In the genomic region with DNA sequence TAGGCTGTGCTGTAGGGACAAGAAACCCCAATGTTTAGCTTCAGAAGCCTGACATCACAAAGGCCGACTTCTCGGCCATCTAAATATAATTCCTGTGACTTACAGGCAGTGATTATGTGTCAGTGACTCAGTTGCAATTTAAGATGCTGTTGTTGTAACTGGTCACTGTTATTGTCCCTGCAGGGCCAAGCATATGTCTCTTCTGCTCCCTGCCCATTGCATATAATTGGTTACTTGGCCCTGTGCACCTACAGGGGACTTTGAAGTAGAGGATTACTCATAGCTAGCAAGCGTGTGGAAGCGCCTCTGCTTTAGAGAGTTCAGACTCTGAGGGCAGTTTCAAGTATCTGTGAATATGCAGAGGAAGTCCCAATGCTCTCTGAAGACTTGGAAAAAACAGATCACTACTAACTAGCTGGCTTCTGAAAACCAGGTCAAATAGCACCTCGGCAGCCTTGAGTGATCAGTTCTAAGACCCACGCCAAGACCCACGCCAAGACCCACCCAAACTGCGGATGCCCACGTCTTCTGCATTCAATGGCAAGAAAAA, we compare ENCODE assay signal across 17 mouse cellular contexts. TPM values are rescaled to one million over a fixed set of nuclear protein-coding genes. Genes with fewer than 3 reads are reported as not detected.
"Had no signal": no experiment of that assay in that cellular context is flagged by ENCODE, and none has a peak within 500 bp of the region (broad histone marks: within the 10 kb centered on the region; RNA-seq: fewer than 3 reads in every experiment).

No protein-coding gene starts in this region.

- H3K27me3 ChIP-seq: limb, embryonic 12.5 days; liver, embryonic 15.5 days; megakaryocyte, embryonic 14.5 days; midbrain, embryonic 15.5 days; neural tube, embryonic 15.5 days had no signal

- H3K9me3 ChIP-seq: limb, embryonic 12.5 days; liver, embryonic 15.5 days; midbrain, embryonic 15.5 days; neural tube, embryonic 15.5 days had no signal

- ATAC-seq: midbrain, embryonic 15.5 days had no signal

- H3K36me3 ChIP-seq: liver, embryonic 15.5 days; midbrain, embryonic 15.5 days; neural tube, embryonic 15.5 days had no signal

- H3K9ac ChIP-seq: limb, embryonic 12.5 days; liver, embryonic 15.5 days; midbrain, embryonic 15.5 days; neural tube, embryonic 15.5 days had no signal

- DNase-seq: kidney, adult 11 months; kidney, postnatal 14 days; layer of hippocampus, postnatal 36 days; lung, adult 2 months; lung, postnatal 10 days; right cerebral cortex, adult 18-20 months; right cerebral cortex, postnatal 25 days; thymus, postnatal 14 days had no signal

- H3K27ac ChIP-seq: limb, embryonic 12.5 days; liver, embryonic 15.5 days; midbrain, embryonic 15.5 days; neural tube, embryonic 15.5 days; stomach, postnatal 0 days had no signal

- H3K4me1 ChIP-seq: midbrain, embryonic 15.5 days; neural tube, embryonic 15.5 days had no signal

- H3K4me3 ChIP-seq: limb, embryonic 12.5 days; liver, embryonic 15.5 days; megakaryocyte, embryonic 14.5 days; midbrain, embryonic 15.5 days; neural tube, embryonic 15.5 days had no signal

- H3K4me2 ChIP-seq: limb, embryonic 12.5 days; liver, embryonic 11.5 days; liver, embryonic 15.5 days; midbrain, embryonic 11.5 days; midbrain, embryonic 15.5 days; neural tube, embryonic 15.5 days had no signal

RNA-seq across cellular contexts. Expression of a gene that starts 32.2 kb away (rescaled TPM):
- polyA plus RNA-seq: macrophage had no signal
